Mouse (Mus musculus) CH12.LX (cell line): ENCODE data around the gene Ccdc185. TPM values are rescaled to one million over a fixed set of nuclear protein-coding genes. Genes with fewer than 3 reads are reported as not detected.

Experiments
- DNase-seq: peaks from one replicate; pipeline ENCODE4 v3.0.0-alpha.2; 2013; ENCODE audit errors: extremely low read depth
- H3K27ac ChIP-seq: 2 replicates; pipeline ENCODE4 v1.5.1; 2012; ENCODE audit warnings: low read depth, mild to moderate bottlenecking, control low read depth, moderate library complexity; ENCODE audit not compliant: insufficient read depth
- H3K27me3 ChIP-seq: replicated peaks from 2 replicates; pipeline ENCODE3; 2012; ENCODE audit warnings: inconsistent platforms
- H3K36me3 ChIP-seq, 2 experiments: replicated peaks in 1 of 2; 2 replicates each; pipeline versions ENCODE3 to v1.6.1; 2012; ENCODE audit warnings: inconsistent platforms in 1 of 2, low read length in 1 of 2, mild to moderate bottlenecking in 1 of 2, mixed read lengths in 1 of 2, moderate library complexity in 1 of 2; ENCODE audit not compliant: control insufficient read depth in 1 of 2, insufficient read depth in 1 of 2
- H3K4me1 ChIP-seq, 2 experiments: 2 replicates each; pipeline ENCODE4 v1.6.1; 2012; ENCODE audit warnings: inconsistent platforms in 1 of 2, moderate library complexity in 1 of 2; ENCODE audit not compliant: insufficient read depth in 2 of 2, control insufficient read depth in 1 of 2
- H3K4me2 ChIP-seq: 2 replicates; pipeline ENCODE4 v1.6.1; 2012; ENCODE audit warnings: low read depth, mild to moderate bottlenecking, control low read depth; ENCODE audit not compliant: poor library complexity, insufficient read depth, severe bottlenecking
- H3K4me3 ChIP-seq, 3 experiments: fragments of 150-350 bp in 1 of 3; sonication (generic) in 1 of 3; replicated peaks in 1 of 3; 2 replicates each; pipeline versions ENCODE3 to v1.5.1; 2011 to 2012; ENCODE audit warnings: low read depth in 2 of 3, low read length in 2 of 3, mild to moderate bottlenecking in 2 of 3, moderate library complexity in 2 of 3, control low read depth in 1 of 3, improper control_type of control experiment in 1 of 3, inconsistent platforms in 1 of 3, mixed read lengths in 1 of 3; ENCODE audit not compliant: poor library complexity in 1 of 3
- H3K79me2 ChIP-seq: replicated peaks from 2 replicates; pipeline ENCODE4 v1.6.1; 2012; ENCODE audit warnings: mild to moderate bottlenecking, moderate library complexity; ENCODE audit not compliant: control insufficient read depth, poor library complexity, insufficient read depth, severe bottlenecking; ENCODE audit errors: extremely low read depth
- H3K9ac ChIP-seq: 2 replicates; pipeline ENCODE4 v1.6.1; 2012; ENCODE audit warnings: low read depth, mild to moderate bottlenecking, control low read depth, moderate library complexity; ENCODE audit not compliant: insufficient read depth
- H3K9me3 ChIP-seq: replicated peaks from 2 replicates; pipeline ENCODE3; 2012; ENCODE audit warnings: low read length, inconsistent platforms, mixed read lengths
- BHLHE40 ChIP-seq: IDR thresholded peaks from 2 replicates; pipeline ENCODE4 v1.6.1; 2011; ENCODE audit warnings: mild to moderate bottlenecking, low read depth, low read length, improper control_type of control experiment
- CHD1 ChIP-seq: IDR thresholded peaks from 2 replicates; pipeline ENCODE4 v1.6.1; 2012; ENCODE audit warnings: low read depth, low read length, improper control_type of control experiment, inconsistent platforms
- CHD2 ChIP-seq: IDR thresholded peaks from 2 replicates; pipeline ENCODE4 v1.6.1; 2011; ENCODE audit warnings: low read length, improper control_type of control experiment
- EP300 ChIP-seq: IDR thresholded peaks from 2 replicates; pipeline ENCODE4 v1.6.1; 2011; ENCODE audit warnings: low read length, improper control_type of control experiment
- HCFC1 ChIP-seq: IDR thresholded peaks from 2 replicates; pipeline ENCODE4 v1.6.1; 2012; ENCODE audit warnings: low read depth, mild to moderate bottlenecking, inconsistent platforms, low read length, improper control_type of control experiment
- IRF4 ChIP-seq: IDR thresholded peaks from 2 replicates; pipeline ENCODE4 v1.6.1; 2014; ENCODE audit warnings: low read depth, mild to moderate bottlenecking, inconsistent platforms, low read length, improper control_type of control experiment
- JUND ChIP-seq: conservative IDR thresholded peaks from 2 replicates; pipeline ENCODE4 v1.6.1; 2011; ENCODE audit warnings: low read depth, low read length, improper control_type of control experiment
- KAT2A ChIP-seq: IDR thresholded peaks from 2 replicates; pipeline ENCODE4 v1.6.1; 2012; ENCODE audit warnings: low read length, improper control_type of control experiment, inconsistent platforms; ENCODE audit not compliant: insufficient replicate concordance
- MAFK ChIP-seq: IDR thresholded peaks from 2 replicates; pipeline ENCODE4 v1.6.1; 2011; ENCODE audit warnings: low read length, improper control_type of control experiment; ENCODE audit not compliant: insufficient replicate concordance
- MAX ChIP-seq: IDR thresholded peaks from 2 replicates; pipeline ENCODE4 v1.6.1; 2011; ENCODE audit warnings: low read length, improper control_type of control experiment
- MYC ChIP-seq: IDR thresholded peaks from 2 replicates; pipeline ENCODE4 v1.6.1; 2011; ENCODE audit warnings: low read depth, mild to moderate bottlenecking, improper control_type of control experiment, low read length
- NELFE ChIP-seq: IDR thresholded peaks from 2 replicates; pipeline ENCODE4 v1.6.1; 2011; ENCODE audit warnings: low read depth, low read length, improper control_type of control experiment
- NRF1 ChIP-seq: IDR thresholded peaks from 2 replicates; pipeline ENCODE4 v1.6.1; 2014; ENCODE audit warnings: low read depth, mild to moderate bottlenecking, inconsistent platforms, low read length, improper control_type of control experiment, moderate library complexity
- PAX5 ChIP-seq: IDR thresholded peaks from 2 replicates; pipeline ENCODE4 v1.6.1; 2012; ENCODE audit warnings: low read length, inconsistent platforms, mixed read lengths
- RAD21 ChIP-seq: IDR thresholded peaks from 2 replicates; pipeline ENCODE4 v1.6.1; 2011; ENCODE audit warnings: low read depth, mild to moderate bottlenecking, low read length, improper control_type of control experiment, moderate library complexity
- RCOR1 ChIP-seq: conservative IDR thresholded peaks from 2 replicates; pipeline ENCODE4 v1.6.1; 2012; ENCODE audit warnings: low read depth, mild to moderate bottlenecking, inconsistent platforms, low read length, improper control_type of control experiment
- SIN3A ChIP-seq: IDR thresholded peaks from 2 replicates; pipeline ENCODE4 v1.6.1; 2012; ENCODE audit warnings: low read length, improper control_type of control experiment, inconsistent platforms
- TCF12 ChIP-seq: IDR thresholded peaks from 2 replicates; pipeline ENCODE4 v1.6.1; 2014; ENCODE audit warnings: low read depth, mild to moderate bottlenecking, inconsistent platforms, low read length, improper control_type of control experiment
- UBTF ChIP-seq: IDR thresholded peaks from 2 replicates; pipeline ENCODE4 v1.6.1; 2012; ENCODE audit warnings: low read depth, mild to moderate bottlenecking, inconsistent platforms, low read length, improper control_type of control experiment, moderate library complexity
- USF1 ChIP-seq: IDR thresholded peaks from 2 replicates; pipeline ENCODE4 v1.6.1; 2014; ENCODE audit warnings: low read depth, mild to moderate bottlenecking, inconsistent platforms, low read length, improper control_type of control experiment
- ZKSCAN1 ChIP-seq: IDR thresholded peaks from 2 replicates; pipeline ENCODE4 v1.6.1; 2012; ENCODE audit warnings: low read depth, inconsistent platforms, low read length, improper control_type of control experiment, borderline replicate concordance
- ZNF384 ChIP-seq: IDR thresholded peaks from 2 replicates; pipeline ENCODE4 v1.6.1; 2012; ENCODE audit warnings: low read depth, low read length, improper control_type of control experiment, inconsistent platforms
- dilution Hi-C: fragments of 300-500 bp; cut with MboI; formaldehyde crosslinking; loops from 2 replicates; pipeline ENCODE4 v1.14.3; 2020; ENCODE audit warnings: low sequenced_read_pairs; ENCODE audit not compliant: extremely low pct_unique_long_range_greater_than_20kb, extremely low pct_ligation_motif_present
- in situ Hi-C: fragments of 300-500 bp; cut with MboI; formaldehyde crosslinking; loops from 3 replicates; pipeline ENCODE4 v1.14.3; 2019; ENCODE audit warnings: low sequenced_read_pairs, low pct_ligation_motif_present, low pct_unique_long_range_greater_than_20kb, mixed read lengths
- polyA plus RNA-seq: library from polyadenylated mRNA; unstranded; fragments of >175 nt; gene quantifications from 2 replicates; pipeline ENCODE4 v1.2.1, GENCODE M21; 2012; ENCODE audit warnings: low read depth; ENCODE audit not compliant: insufficient read length
- total RNA-seq, 2 experiments: library from RNA; depleted of rRNA; stranded (reverse); fragments of 300-350 nt in 1 of 2; fragments of >200 nt in 1 of 2; gene quantifications; 2 replicates each; pipeline ENCODE4 v1.2.3; 2012 to 2014

The Ccdc185 gene
- total and polyA plus RNA-seq, 3 experiments, result not detected

GRCm38 (mm10) chr1:182751301-182751700 lies 2.3 kb upstream of the Ccdc185 start:
- Histone ChIP-seq H3K4me3 (no peak overlapping the region), H3K27ac (no peak overlapping the region), H3K9ac (no peak overlapping the region), H3K4me1 (no peaks in the 10 kb centered on the region), H3K79me2 (no peaks in the 10 kb centered on the region), H3K4me2 (no peak overlapping the region), H3K36me3 (no peaks in the 10 kb centered on the region), H3K27me3 (no peaks in the 10 kb centered on the region), H3K9me3 (no peaks in the 10 kb centered on the region)
- no peak for DNase-seq
- TF ChIP-seq UBTF (no peak), IRF4 (no peak), SIN3A (no peak), KAT2A (no peak), USF1 (no peak), HCFC1 (no peak), RAD21 (no peak), ZNF384 (no peak), CHD2 (no peak), EP300 (no peak), CHD1 (no peak), TCF12 (no peak), MYC (no peak), MAX (no peak), PAX5 (no peak), MAFK (no peak)
- dilution Hi-C loops, result no loop called here
- in situ Hi-C loops, result no loop called here

GRCm38 (mm10) chr1:182747834-182748233 lies 1.1 kb downstream of the Ccdc185 start:
- Histone ChIP-seq H3K36me3 (no peaks in the 10 kb centered on the region), H3K27me3 (no peaks in the 10 kb centered on the region), H3K4me2 (no peak overlapping the region), H3K9ac (no peak overlapping the region), H3K9me3 (no peaks in the 10 kb centered on the region), H3K4me3 (no peak overlapping the region), H3K27ac (no peak overlapping the region), H3K79me2 (no peaks in the 10 kb centered on the region), H3K4me1 (no peaks in the 10 kb centered on the region)
- dilution Hi-C loops, result no loop called here
- no peak for DNase-seq
- in situ Hi-C loops, result no loop called here
- TF ChIP-seq UBTF, result no peak

- dilution Hi-C loops, result no loop called here
Observed at GRCm38 (mm10) chr1:182747081-182747480, 1.9 kb downstream of the Ccdc185 start.

More at GRCm38 (mm10) chr1:182747081-182747480, 1.9 kb downstream of the Ccdc185 start:
- in situ Hi-C loops, result no loop called here
- Histone ChIP-seq H3K27me3 (no peaks in the 10 kb centered on the region), H3K79me2 (no peaks in the 10 kb centered on the region), H3K9me3 (no peaks in the 10 kb centered on the region), H3K4me3 (no peak overlapping the region), H3K4me2 (no peak overlapping the region), H3K27ac (no peak overlapping the region), H3K4me1 (no peaks in the 10 kb centered on the region), H3K9ac (no peak overlapping the region), H3K36me3 (no peaks in the 10 kb centered on the region)
- DNase-seq, result no peak
- TF ChIP-seq NELFE (no peak), JUND (no peak), NRF1 (no peak), BHLHE40 (no peak), RCOR1 (no peak), KAT2A (no peak), ZKSCAN1 (no peak)
